In genomic region chr14:47648706-47649630, GRCm38 (mm10) we compare ENCODE assay signal across 7 mouse cellular contexts. TPM values are rescaled to one million over a fixed set of nuclear protein-coding genes. Genes with fewer than 3 reads are reported as not detected.
DNase-seq lines count a peak whose midpoint lies in the region; ATAC-seq and TF ChIP-seq lines count a peak whose summit lies in the region.

No protein-coding gene starts in this region.

- H3K79me2 ChIP-seq in heart, adult 2 months (replicated peaks; ENCODE audit: control insufficient read depth, insufficient read depth, low read length): peaks cover 1% of the 10 kb centered on the region; the same call in 1 of the 2 replicates

- H3K36me3 ChIP-seq in embryonic facial prominence, embryonic 12.5 days: no peaks in the 10 kb centered on the region
- H3K36me3 ChIP-seq in heart, adult 2 months (ENCODE audit: control insufficient read depth, insufficient read depth, low read length): peaks cover 20% of the 10 kb centered on the region
- H3K36me3 ChIP-seq in limb, embryonic 13.5 days: no peaks in the 10 kb centered on the region
- no peaks in the 10 kb centered on the region for H3K36me3 ChIP-seq in midbrain, embryonic 15.5 days (replicated peaks)
- H3K36me3 ChIP-seq in spleen, adult 2 months (ENCODE audit: control insufficient read depth, insufficient read depth, low read length): no peaks in the 10 kb centered on the region

- no peak for TF ChIP-seq EP300 in heart, adult 2 months (IDR thresholded peaks at IDR 0.05; ENCODE audit: insufficient read depth, low read depth, low read length)

- peak; percentile 74; the same call in 1 of the 2 replicates for TF ChIP-seq POLR2A in heart, adult 2 months (IDR thresholded peaks at IDR 0.05; ENCODE audit: insufficient read depth, low read depth, low read length)
- peak; percentile 67 for TF ChIP-seq POLR2A in spleen, adult 2 months (IDR thresholded peaks at IDR 0.05; ENCODE audit: low read depth, low read length)

- peak overlapping the region; percentile 95 for H3K27ac ChIP-seq in embryonic facial prominence, embryonic 12.5 days
- peak overlapping the region; percentile 98 for H3K27ac ChIP-seq in heart, adult 2 months
- H3K27ac ChIP-seq in limb, embryonic 13.5 days: peak overlapping the region; percentile 93
- H3K27ac ChIP-seq in midbrain, embryonic 15.5 days: peak overlapping the region; percentile 90
- peak overlapping the region; percentile 79 for H3K27ac ChIP-seq in spleen, adult 2 months (ENCODE audit: insufficient read depth, low read length)

- TF ChIP-seq CTCF in heart, adult 2 months (IDR thresholded peaks at IDR 0.05): no peak
- TF ChIP-seq CTCF in spleen, adult 2 months (IDR thresholded peaks at IDR 0.05; ENCODE audit: extremely low read depth, insufficient read depth, insufficient read length, insufficient replicate concordance): no peak

- DNase-seq in adrenal gland, postnatal 14 days: peak; percentile 91
- DNase-seq in heart, adult 2 months: peak; percentile 88 to 91
- DNase-seq in kidney, adult 8-10 months: peak; percentile 73 to 77
- peak in 1 of 2 experiments; percentile 71 for DNase-seq in spleen, adult 2 months (ENCODE audit: low read depth in 1 of 2, low spot score in 2 of 2)

- peak; percentile 91 for ATAC-seq in embryonic facial prominence, embryonic 12.5 days (ENCODE audit: insufficient number of reproducible peaks, insufficient read depth, low FRiP score, low TSS enrichment)
- ATAC-seq in limb, embryonic 13.5 days (ENCODE audit: low FRiP score, low read depth): peak; percentile 93
- peak; percentile 96 for ATAC-seq in midbrain, embryonic 15.5 days (replicated peaks)

- H3K9me3 ChIP-seq in embryonic facial prominence, embryonic 12.5 days: no peaks in the 10 kb centered on the region
- no peaks in the 10 kb centered on the region for H3K9me3 ChIP-seq in limb, embryonic 13.5 days
- H3K9me3 ChIP-seq in midbrain, embryonic 15.5 days: no peaks in the 10 kb centered on the region

- intact Hi-C loops in heart, adult 2 months (cut with DNase I): loop anchor here (1.0 kb wide), 1 partner anchor 80 kb away; no protein-coding TSS in a partner anchor

- peaks cover 8% of the 10 kb centered on the region for H3K4me1 ChIP-seq in embryonic facial prominence, embryonic 12.5 days
- peaks cover 3% of the 10 kb centered on the region; the same call in 1 of the 2 replicates for H3K4me1 ChIP-seq in heart, adult 2 months (ENCODE audit: control insufficient read depth, insufficient read depth, low read length)
- H3K4me1 ChIP-seq in limb, embryonic 13.5 days: peaks cover 14% of the 10 kb centered on the region
- peaks cover 17% of the 10 kb centered on the region for H3K4me1 ChIP-seq in midbrain, embryonic 15.5 days
- peaks cover 2% of the 10 kb centered on the region for H3K4me1 ChIP-seq in spleen, adult 2 months (ENCODE audit: control insufficient read depth, insufficient read depth, insufficient read length)

- peak overlapping the region; percentile 93 for H3K9ac ChIP-seq in embryonic facial prominence, embryonic 12.5 days
- H3K9ac ChIP-seq in heart, adult 2 months (ENCODE audit: low read depth, low read length): peak overlapping the region; percentile 97
- peak overlapping the region; percentile 97 for H3K9ac ChIP-seq in limb, embryonic 13.5 days
- peak overlapping the region; percentile 93 for H3K9ac ChIP-seq in midbrain, embryonic 15.5 days

- under 1% methylated on average over 73 of the region's 82 CpGs for WGBS in embryonic facial prominence, embryonic 12.5 days
- under 1% methylated on average over 81 of the region's 82 CpGs for WGBS in heart, adult 2 months
- under 1% methylated on average over 68 of the region's 82 CpGs for WGBS in limb, embryonic 13.5 days
- WGBS in midbrain, embryonic 15.5 days: under 1% methylated on average over 77 of the region's 82 CpGs
- WGBS in spleen, adult 2 months: 1% methylated on average over 80 of the region's 82 CpGs

- peak overlapping the region; percentile 74 for H3K4me2 ChIP-seq in embryonic facial prominence, embryonic 12.5 days (replicated peaks)
- H3K4me2 ChIP-seq in limb, embryonic 13.5 days (replicated peaks): peak overlapping the region; percentile 77
- H3K4me2 ChIP-seq in midbrain, embryonic 15.5 days: peak overlapping the region; percentile 85

- peak overlapping the region; percentile 92 for H3K4me3 ChIP-seq in embryonic facial prominence, embryonic 12.5 days
- peak overlapping the region; percentile 92 for H3K4me3 ChIP-seq in heart, adult 2 months
- H3K4me3 ChIP-seq in limb, embryonic 13.5 days: peak overlapping the region; percentile 97
- peak overlapping the region; percentile 93 for H3K4me3 ChIP-seq in midbrain, embryonic 15.5 days
- H3K4me3 ChIP-seq in spleen, adult 2 months (ENCODE audit: extremely low read depth, insufficient read depth, insufficient read length): peak overlapping the region; percentile 75

- no peaks in the 10 kb centered on the region; the same call in 1 of the 2 replicates for H3K27me3 ChIP-seq in embryonic facial prominence, embryonic 12.5 days
- H3K27me3 ChIP-seq in heart, adult 2 months (ENCODE audit: control insufficient read depth, insufficient read depth, low read length): no peaks in the 10 kb centered on the region
- H3K27me3 ChIP-seq in limb, embryonic 13.5 days: peaks cover 3% of the 10 kb centered on the region; the same call in 1 of the 2 replicates
- no peaks in the 10 kb centered on the region for H3K27me3 ChIP-seq in midbrain, embryonic 15.5 days (replicated peaks)
- no peaks in the 10 kb centered on the region for H3K27me3 ChIP-seq in spleen, adult 2 months (ENCODE audit: control insufficient read depth, insufficient read depth, low read length)

RNA-seq across cellular contexts. Expression of gene Ktn1, which starts 0.7 kb away (rescaled TPM):
- total RNA-seq in adrenal gland, postnatal 14 days (2021): 53.5 and 67.5 TPM in 2 replicates
- 64.7 and 70.6 TPM in 2 replicates for polyA plus RNA-seq in embryonic facial prominence, embryonic 12.5 days (2016; fragmentation: Nextera tagmentation; extraction: Ambion mirVana)
- total RNA-seq in heart, adult 2 months (2021): 100 to 1,000 TPM; 195 to 220 TPM
- 15.9 and 34.9 TPM in 2 replicates for polyA plus RNA-seq in heart, adult 2 months (2012; rRNA removed)
- polyA plus RNA-seq in limb, embryonic 13.5 days (2015; fragmentation: Nextera tagmentation; extraction: Ambion mirVana): 54.5 and 58.7 TPM in 2 replicates
- 57.6 and 65.8 TPM in 2 replicates for polyA plus RNA-seq in midbrain, embryonic 15.5 days (2015; fragmentation: Nextera tagmentation; extraction: Ambion mirVana)
- polyA plus RNA-seq in spleen, adult 2 months (2012; rRNA removed): 4.0 and 4.7 TPM in 2 replicates
